Mouse (Mus musculus): ENCODE data around the gene Cdk14. TPM values are rescaled to one million over a fixed set of nuclear protein-coding genes. Genes with fewer than 3 reads are reported as not detected.

The Cdk14 gene
- polyA plus RNA-seq, 1 experiment from 2014 or later = 25.5 TPM

DNA sequence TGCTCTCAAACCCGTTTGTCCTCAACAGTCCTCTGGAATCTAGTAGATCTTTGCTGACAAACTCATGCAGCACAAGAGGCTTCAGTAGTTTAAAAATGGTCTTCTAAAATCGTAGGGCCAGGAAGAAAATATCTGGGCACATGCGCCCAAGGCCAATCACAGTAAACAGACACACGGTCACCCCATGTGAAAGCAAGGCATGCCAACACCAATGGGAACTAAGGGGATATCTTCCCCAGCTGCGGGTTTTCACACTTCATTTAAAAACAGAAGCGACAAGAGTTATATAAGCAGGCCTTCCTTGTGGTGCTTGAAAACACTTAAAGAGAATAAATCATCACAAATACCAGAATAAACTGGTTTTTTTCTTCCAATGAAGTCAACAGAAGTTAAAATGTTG, 165.7 kb downstream of the Cdk14 start:
- H3K9ac ChIP-seq (ENCODE audit: low read length) = no peak overlapping the region
- no peak overlapping the region for H3K4me2 ChIP-seq (ENCODE audit: low read length)
- no peaks in the 10 kb centered on the region for H3K9me3 ChIP-seq (ENCODE audit: control insufficient read depth, low read length)
- no peaks in the 10 kb centered on the region for H3K4me1 ChIP-seq (replicated peaks; ENCODE audit: control insufficient read depth, insufficient read depth, low read length)
- WGBS = 55% methylated on average over 6 of the region's 6 CpGs
- H3K27me3 ChIP-seq (replicated peaks; ENCODE audit: control insufficient read depth, insufficient read depth, low read length) = no peaks in the 10 kb centered on the region
- ATAC-seq (replicated peaks; ENCODE audit: low FRiP score, low TSS enrichment, low read depth) (no peak), DNase-seq (ENCODE audit: low spot score) (no peak)
- H3K4me3 ChIP-seq (ENCODE audit: low read depth, low read length) = no peak overlapping the region
- no peaks in the 10 kb centered on the region for H3K36me3 ChIP-seq (ENCODE audit: control insufficient read depth, insufficient read depth, low read length)
- H3K27ac ChIP-seq (ENCODE audit: low read depth) = no peak overlapping the region

DNA sequence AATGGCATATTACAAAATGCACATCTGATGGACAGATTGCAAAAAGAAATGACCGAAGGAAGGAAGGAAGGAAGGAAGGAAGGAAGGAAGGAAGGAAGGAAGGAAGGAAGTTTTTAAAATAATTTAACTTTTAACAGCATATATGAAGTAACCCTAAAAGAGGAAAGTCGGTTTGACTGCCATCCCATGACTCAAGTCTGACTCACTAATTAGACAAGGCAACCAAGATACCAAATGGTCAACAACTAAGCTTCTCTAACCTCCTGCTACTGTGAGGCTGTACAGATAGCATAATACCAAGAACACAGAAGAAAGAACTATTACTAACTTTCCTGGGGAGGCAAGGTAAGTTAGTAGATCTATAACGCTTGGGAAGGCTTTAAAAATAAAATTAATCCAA, 166.9 kb downstream of the Cdk14 start:
- Histone ChIP-seq H3K4me2 (ENCODE audit: low read length) (no peak overlapping the region), H3K36me3 (ENCODE audit: control insufficient read depth, insufficient read depth, low read length) (peaks cover 6% of the 10 kb centered on the region; the same call in 1 of the 2 replicates), H3K27me3 (replicated peaks; ENCODE audit: control insufficient read depth, insufficient read depth, low read length) (no peaks in the 10 kb centered on the region), H3K4me3 (ENCODE audit: low read depth, low read length) (no peak overlapping the region), H3K27ac (ENCODE audit: low read depth) (no peak overlapping the region), H3K9me3 (ENCODE audit: control insufficient read depth, low read length) (no peaks in the 10 kb centered on the region), H3K9ac (ENCODE audit: low read length) (no peak overlapping the region), H3K4me1 (replicated peaks; ENCODE audit: control insufficient read depth, insufficient read depth, low read length) (no peaks in the 10 kb centered on the region)
- ATAC-seq (replicated peaks; ENCODE audit: low FRiP score, low TSS enrichment, low read depth) = no peak
- 90% methylated on average over 3 of the region's 3 CpGs for whole genome bisulfite sequencing
- no peak for DNase-seq (ENCODE audit: low spot score)

DNA sequence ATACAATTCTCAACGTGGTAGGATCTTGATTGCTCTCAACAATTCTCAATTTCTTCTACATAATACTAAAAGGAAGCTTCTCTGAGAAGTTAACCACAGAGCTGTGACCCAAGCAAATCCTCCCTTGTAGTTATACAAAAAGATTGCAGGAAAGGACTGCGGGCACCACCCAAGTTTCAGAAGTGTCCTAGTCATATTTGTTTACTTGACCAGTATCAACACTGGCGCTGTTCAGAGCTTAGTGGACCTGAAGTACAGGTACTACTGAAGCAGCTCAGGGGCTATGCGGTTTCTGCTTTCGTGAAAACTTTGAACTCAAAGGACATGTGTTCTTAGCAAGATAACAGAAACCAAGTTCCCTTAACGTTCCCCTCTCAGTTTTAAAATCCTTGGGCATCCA, 172.4 kb downstream of the Cdk14 start:
- DNase-seq (ENCODE audit: low spot score) (no peak), ATAC-seq (replicated peaks; ENCODE audit: low FRiP score, low TSS enrichment, low read depth) (no peak)
- H3K27me3 ChIP-seq (replicated peaks; ENCODE audit: control insufficient read depth, insufficient read depth, low read length) = no peaks in the 10 kb centered on the region
- no peak overlapping the region for H3K4me3 ChIP-seq (ENCODE audit: low read depth, low read length)
- no peaks in the 10 kb centered on the region for H3K9me3 ChIP-seq (ENCODE audit: control insufficient read depth, low read length)
- no peak overlapping the region for H3K9ac ChIP-seq (ENCODE audit: low read length)
- whole genome bisulfite sequencing = 92% methylated on average over 6 of the region's 6 CpGs
- no peaks in the 10 kb centered on the region for H3K4me1 ChIP-seq (replicated peaks; ENCODE audit: control insufficient read depth, insufficient read depth, low read length)
- H3K27ac ChIP-seq (ENCODE audit: low read depth) = no peak overlapping the region
- peaks cover 6% of the 10 kb centered on the region; the same call in 1 of the 2 replicates for H3K36me3 ChIP-seq (ENCODE audit: control insufficient read depth, insufficient read depth, low read length)
- no peak overlapping the region for H3K4me2 ChIP-seq (ENCODE audit: low read length)

DNA sequence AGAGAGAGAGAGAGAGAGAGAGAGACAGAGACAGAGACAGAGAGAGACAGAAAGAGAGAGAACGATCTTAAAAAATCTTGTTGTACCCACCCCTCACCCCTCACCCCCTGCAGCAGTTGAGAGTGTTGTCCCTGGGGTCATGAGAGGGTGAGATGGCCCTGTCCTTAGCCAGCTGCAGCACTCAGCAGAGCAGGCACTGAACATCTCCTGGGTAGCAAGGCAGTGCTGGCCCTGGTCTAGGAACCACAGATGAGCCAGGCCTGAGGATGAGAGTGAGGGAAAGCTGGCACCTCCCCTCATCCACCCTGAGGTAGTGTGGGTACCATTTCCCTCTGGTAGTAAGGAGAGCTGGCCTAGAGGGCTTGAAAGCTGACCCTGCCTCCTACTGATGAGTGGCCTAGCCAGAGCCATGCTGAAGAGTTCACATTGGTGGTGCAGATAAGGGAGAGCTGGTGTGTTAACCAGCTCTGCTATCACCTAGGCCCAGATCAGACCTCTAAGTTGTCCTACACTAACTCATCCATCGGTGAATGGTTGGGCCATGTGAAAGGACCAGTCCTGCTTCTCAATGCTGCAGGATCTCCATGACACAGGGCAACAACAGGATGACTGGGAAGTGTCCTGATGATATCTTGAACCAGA, 173.5 kb downstream of the Cdk14 start:
- Histone ChIP-seq H3K9ac (ENCODE audit: low read length) (no peak overlapping the region), H3K4me1 (replicated peaks; ENCODE audit: control insufficient read depth, insufficient read depth, low read length) (no peaks in the 10 kb centered on the region), H3K27me3 (replicated peaks; ENCODE audit: control insufficient read depth, insufficient read depth, low read length) (no peaks in the 10 kb centered on the region), H3K27ac (ENCODE audit: low read depth) (no peak overlapping the region), H3K4me2 (ENCODE audit: low read length) (no peak overlapping the region), H3K4me3 (ENCODE audit: low read depth, low read length) (no peak overlapping the region), H3K36me3 (ENCODE audit: control insufficient read depth, insufficient read depth, low read length) (peaks cover 6% of the 10 kb centered on the region; the same call in 1 of the 2 replicates), H3K9me3 (ENCODE audit: control insufficient read depth, low read length) (no peaks in the 10 kb centered on the region)
- ATAC-seq (replicated peaks; ENCODE audit: low FRiP score, low TSS enrichment, low read depth) (no peak), DNase-seq (ENCODE audit: low spot score) (no peak)
- WGBS = 86% methylated on average over 2 of the region's 2 CpGs

DNA sequence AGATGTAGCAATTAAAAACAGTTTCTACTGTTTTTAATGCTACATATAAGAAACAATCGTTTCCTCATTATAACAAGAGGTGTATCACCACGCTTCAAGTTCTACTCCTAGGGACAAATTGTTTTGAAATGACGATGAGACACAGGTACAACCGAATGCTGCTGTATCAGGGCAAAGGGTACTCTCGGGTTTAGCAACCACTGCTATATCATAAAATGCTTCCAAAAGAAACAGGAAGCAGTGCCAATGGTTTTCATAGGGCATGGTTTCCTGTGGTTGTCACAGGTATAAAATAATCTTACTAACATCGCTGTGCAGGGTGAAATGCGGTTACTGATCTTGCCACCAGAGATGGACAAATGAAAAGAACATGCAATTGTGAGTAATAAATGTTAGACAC, 174.9 kb downstream of the Cdk14 start:
- DNase-seq (ENCODE audit: low spot score) = no peak
- H3K36me3 ChIP-seq (ENCODE audit: control insufficient read depth, insufficient read depth, low read length) = peaks cover 6% of the 10 kb centered on the region; the same call in 1 of the 2 replicates
- H3K4me3 ChIP-seq (ENCODE audit: low read depth, low read length) = no peak overlapping the region
- no peak for ATAC-seq (replicated peaks; ENCODE audit: low FRiP score, low TSS enrichment, low read depth)
- H3K4me2 ChIP-seq (ENCODE audit: low read length) = no peak overlapping the region
- no peaks in the 10 kb centered on the region for H3K27me3 ChIP-seq (replicated peaks; ENCODE audit: control insufficient read depth, insufficient read depth, low read length)
- H3K9ac ChIP-seq (ENCODE audit: low read length) = no peak overlapping the region
- WGBS = 92% methylated on average over 7 of the region's 7 CpGs
- H3K27ac ChIP-seq (ENCODE audit: low read depth) = no peak overlapping the region
- H3K9me3 ChIP-seq (ENCODE audit: control insufficient read depth, low read length) = no peaks in the 10 kb centered on the region
- H3K4me1 ChIP-seq (replicated peaks; ENCODE audit: control insufficient read depth, insufficient read depth, low read length) = no peaks in the 10 kb centered on the region

DNA sequence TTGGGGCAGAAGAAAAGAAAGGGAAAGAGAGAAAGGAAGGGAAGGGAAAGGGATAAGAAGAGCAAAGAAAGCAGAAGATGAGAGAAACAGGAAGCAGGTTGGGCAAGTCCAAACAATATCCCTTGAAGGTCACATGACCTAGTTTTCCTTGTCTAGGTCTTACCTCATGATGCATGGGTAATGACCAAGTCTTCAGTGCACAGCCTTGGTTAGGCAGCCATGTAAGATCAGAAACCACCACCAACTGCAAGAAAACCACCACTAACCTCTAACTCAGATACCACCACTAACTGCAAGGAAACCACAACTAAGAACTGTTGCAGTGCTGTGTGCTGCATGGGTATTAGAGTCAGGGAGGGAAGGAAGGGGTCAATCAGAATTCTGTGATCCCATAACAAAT, 176.5 kb downstream of the Cdk14 start:
- Histone ChIP-seq H3K9me3 (ENCODE audit: control insufficient read depth, low read length) (no peaks in the 10 kb centered on the region), H3K9ac (ENCODE audit: low read length) (no peak overlapping the region), H3K27me3 (replicated peaks; ENCODE audit: control insufficient read depth, insufficient read depth, low read length) (no peaks in the 10 kb centered on the region), H3K4me2 (ENCODE audit: low read length) (no peak overlapping the region), H3K4me1 (replicated peaks; ENCODE audit: control insufficient read depth, insufficient read depth, low read length) (no peaks in the 10 kb centered on the region), H3K36me3 (ENCODE audit: control insufficient read depth, insufficient read depth, low read length) (peaks cover under 1% of the 10 kb centered on the region; the same call in 1 of the 2 replicates), H3K4me3 (ENCODE audit: low read depth, low read length) (no peak overlapping the region), H3K27ac (ENCODE audit: low read depth) (no peak overlapping the region)
- no peak for DNase-seq (ENCODE audit: low spot score)
- no peak for ATAC-seq (replicated peaks; ENCODE audit: low FRiP score, low TSS enrichment, low read depth)

DNA sequence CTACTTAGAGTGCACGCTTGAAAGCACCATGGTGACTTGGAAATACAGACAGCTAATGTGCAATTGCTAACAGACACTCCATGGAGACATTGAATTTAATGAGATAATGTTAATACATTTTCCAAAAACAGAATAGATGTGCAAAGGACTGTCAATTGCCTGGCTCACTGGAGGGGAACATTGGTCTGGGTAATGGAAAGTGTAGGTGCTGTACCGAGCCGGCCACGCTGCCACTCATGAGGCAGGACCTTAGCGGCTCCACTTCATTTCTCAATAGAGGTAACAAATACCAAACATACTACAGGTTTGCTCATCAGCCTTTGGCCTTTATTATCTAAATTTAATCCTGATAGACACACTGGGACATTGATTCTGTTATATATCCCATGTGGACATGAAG, 177.4 kb downstream of the Cdk14 start:
- ATAC-seq (replicated peaks; ENCODE audit: low FRiP score, low TSS enrichment, low read depth) = no peak
- no peaks in the 10 kb centered on the region for H3K36me3 ChIP-seq (ENCODE audit: control insufficient read depth, insufficient read depth, low read length)
- no peak overlapping the region for H3K4me3 ChIP-seq (ENCODE audit: low read depth, low read length)
- H3K4me1 ChIP-seq (replicated peaks; ENCODE audit: control insufficient read depth, insufficient read depth, low read length) = no peaks in the 10 kb centered on the region
- no peak for DNase-seq (ENCODE audit: low spot score)
- H3K9ac ChIP-seq (ENCODE audit: low read length) = no peak overlapping the region
- H3K27me3 ChIP-seq (replicated peaks; ENCODE audit: control insufficient read depth, insufficient read depth, low read length) = no peaks in the 10 kb centered on the region
- no peak overlapping the region for H3K4me2 ChIP-seq (ENCODE audit: low read length)
- H3K27ac ChIP-seq (ENCODE audit: low read depth) = no peak overlapping the region
- no peaks in the 10 kb centered on the region for H3K9me3 ChIP-seq (ENCODE audit: control insufficient read depth, low read length)
- 90% methylated on average over 5 of the region's 5 CpGs for WGBS

DNA sequence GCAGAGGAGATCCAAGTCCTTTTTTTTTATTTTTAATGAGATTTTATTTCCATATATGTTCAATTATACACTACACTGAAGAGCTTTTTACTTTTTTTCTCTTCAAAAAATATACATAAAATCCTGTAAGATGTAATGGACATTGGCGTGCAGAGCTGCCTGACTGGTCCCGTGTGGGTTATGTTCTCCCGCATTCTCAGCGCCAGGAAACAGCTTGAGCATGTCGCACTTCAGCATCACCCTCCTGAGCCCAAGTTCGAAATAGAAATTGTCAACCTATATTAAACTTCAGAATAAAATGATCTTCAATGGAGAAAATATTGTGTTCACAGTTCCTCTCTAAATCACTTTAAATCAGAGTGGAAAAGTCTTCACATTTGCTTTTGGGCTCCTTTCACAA, 179.0 kb downstream of the Cdk14 start:
- WGBS = 89% methylated on average over 6 of the region's 6 CpGs
- Histone ChIP-seq H3K4me1 (replicated peaks; ENCODE audit: control insufficient read depth, insufficient read depth, low read length) (no peaks in the 10 kb centered on the region), H3K9me3 (ENCODE audit: control insufficient read depth, low read length) (0 out of 2 replicates have a peak, but pooled peaks cover 9% of the 10 kb centered on the region), H3K27ac (ENCODE audit: low read depth) (no peak overlapping the region), H3K36me3 (ENCODE audit: control insufficient read depth, insufficient read depth, low read length) (no peaks in the 10 kb centered on the region), H3K4me3 (ENCODE audit: low read depth, low read length) (no peak overlapping the region), H3K4me2 (ENCODE audit: low read length) (no peak overlapping the region), H3K9ac (ENCODE audit: low read length) (no peak overlapping the region), H3K27me3 (replicated peaks; ENCODE audit: control insufficient read depth, insufficient read depth, low read length) (no peaks in the 10 kb centered on the region)
- ATAC-seq (replicated peaks; ENCODE audit: low FRiP score, low TSS enrichment, low read depth) = no peak
- DNase-seq (ENCODE audit: low spot score) = no peak

DNA sequence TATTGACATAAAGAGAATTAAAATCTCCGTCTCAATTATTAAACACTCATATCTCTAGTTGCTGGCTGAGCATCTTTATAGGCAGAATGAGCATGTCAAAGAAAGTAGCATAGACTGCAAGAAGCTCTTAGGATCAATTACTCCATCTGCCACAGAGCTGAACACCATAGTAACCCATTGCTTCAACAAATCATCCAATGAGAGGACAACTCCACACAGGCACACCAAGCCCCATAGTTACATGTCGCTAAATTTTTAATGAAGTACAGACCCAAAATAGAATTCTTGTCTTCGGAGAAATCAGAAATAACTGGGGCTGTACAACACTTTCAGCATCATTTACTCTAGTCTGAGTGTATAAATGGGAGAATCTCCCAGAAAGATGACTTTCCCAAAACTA, 180.0 kb downstream of the Cdk14 start:
- no peak for DNase-seq (ENCODE audit: low spot score)
- Histone ChIP-seq H3K4me3 (ENCODE audit: low read depth, low read length) (no peak overlapping the region), H3K4me2 (ENCODE audit: low read length) (no peak overlapping the region), H3K9me3 (ENCODE audit: control insufficient read depth, low read length) (0 out of 2 replicates have a peak, but pooled peaks cover 9% of the 10 kb centered on the region), H3K36me3 (ENCODE audit: control insufficient read depth, insufficient read depth, low read length) (no peaks in the 10 kb centered on the region), H3K27me3 (replicated peaks; ENCODE audit: control insufficient read depth, insufficient read depth, low read length) (no peaks in the 10 kb centered on the region), H3K4me1 (replicated peaks; ENCODE audit: control insufficient read depth, insufficient read depth, low read length) (no peaks in the 10 kb centered on the region), H3K9ac (ENCODE audit: low read length) (no peak overlapping the region), H3K27ac (ENCODE audit: low read depth) (no peak overlapping the region)
- 93% methylated on average over 3 of the region's 3 CpGs for WGBS
- ATAC-seq (replicated peaks; ENCODE audit: low FRiP score, low TSS enrichment, low read depth) = no peak
